Mouse (Mus musculus) brain, embryonic 14.5 days (tissue): ENCODE data around the gene Scd2.

Experiments used
- CTCF ChIP-seq: fragments of 200-500 bp; IDR thresholded peaks from 2 replicates; pipeline ENCODE4 v1.5.1; 2012; ENCODE audit warnings: inconsistent platforms, mild to moderate bottlenecking, moderate library complexity, borderline replicate concordance; ENCODE audit not compliant: insufficient read depth, insufficient read length; ENCODE audit errors: extremely low read depth
- POLR2A ChIP-seq: fragments of 200-500 bp; IDR thresholded peaks from 2 replicates; pipeline ENCODE4 v1.6.1; 2012; ENCODE audit warnings: mild to moderate bottlenecking, inconsistent platforms, borderline replicate concordance; ENCODE audit not compliant: poor library complexity, insufficient read depth, insufficient read length, severe bottlenecking; ENCODE audit errors: extremely low read depth

GRCm38 (mm10) chr19:44292483-44292882 lies 991 bp upstream of the Scd2 start:
- no peak for TF ChIP-seq CTCF
- no peak for TF ChIP-seq POLR2A
